Mouse (Mus musculus): ENCODE measurements at regions not wholly inside any gene's neighbourhood (a gene's known extent, or its start where the extent isn't known, plus 50 kb on each side); places are given as distances from the start of the nearest gene placed in this dataset.

- Histone ChIP-seq H3K36me3 (replicated peaks) (no peaks in the 10 kb centered on the region), H3K9me3 (no peaks in the 10 kb centered on the region), H3K9ac (no peak overlapping the region), H3K4me3 (replicated peaks) (no peak overlapping the region), H3K4me2 (no peak overlapping the region), H3K27me3 (no peaks in the 10 kb centered on the region), H3K4me1 (no peaks in the 10 kb centered on the region), H3K27ac (no peak overlapping the region)
- ATAC-seq (ENCODE audit: low FRiP score), result no peak
- 80% methylated on average over 4 of the region's 4 CpGs for WGBS
Observed at GRCm38 (mm10) chr7:51234616-51235015, 276.2 kb upstream of the Ano5 start.

GRCm38 (mm10) chr7:51247695-51248094 lies 263.1 kb upstream of the Ano5 start:
- no peaks in the 10 kb centered on the region for H3K4me1 ChIP-seq
- no peak overlapping the region for H3K4me2 ChIP-seq
- no peak overlapping the region for H3K27ac ChIP-seq
- ATAC-seq (ENCODE audit: low FRiP score), result no peak
- WGBS, result 80% methylated on average over 2 of the region's 2 CpGs
- H3K4me3 ChIP-seq (replicated peaks), result no peak overlapping the region
- no peak overlapping the region for H3K9ac ChIP-seq
- H3K27me3 ChIP-seq, result no peaks in the 10 kb centered on the region
- no peaks in the 10 kb centered on the region for H3K36me3 ChIP-seq (replicated peaks)
- no peaks in the 10 kb centered on the region for H3K9me3 ChIP-seq

DNA sequence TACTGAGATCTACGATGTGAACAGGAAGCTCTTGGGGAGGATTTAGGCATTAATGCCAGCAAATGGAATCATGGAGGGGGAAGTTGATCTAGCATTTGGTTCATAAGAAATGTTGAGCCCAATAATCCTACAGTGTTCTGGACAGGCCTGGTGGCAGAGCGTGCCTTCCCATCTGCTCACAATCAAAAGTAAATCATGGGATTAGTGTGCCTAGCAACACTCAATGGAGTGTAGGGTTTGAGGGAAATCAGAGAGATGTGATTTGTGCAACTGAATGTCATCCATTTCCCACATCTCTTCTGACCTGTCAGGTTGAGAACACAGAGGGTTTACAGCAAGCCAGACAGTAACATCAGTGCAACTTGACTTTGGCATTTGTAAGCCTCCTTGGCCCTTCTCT lies 256.4 kb upstream of the Ano5 start:
- H3K9ac ChIP-seq, result no peak overlapping the region
- no peaks in the 10 kb centered on the region for H3K27me3 ChIP-seq
- 71% methylated on average over 2 of the region's 2 CpGs for WGBS
- H3K4me3 ChIP-seq (replicated peaks), result no peak overlapping the region
- no peak overlapping the region for H3K27ac ChIP-seq
- H3K36me3 ChIP-seq (replicated peaks), result no peaks in the 10 kb centered on the region
- ATAC-seq (ENCODE audit: low FRiP score), result no peak
- no peak overlapping the region for H3K4me2 ChIP-seq
- H3K4me1 ChIP-seq, result peaks cover 4% of the 10 kb centered on the region; the same call in 1 of the 2 replicates
- H3K9me3 ChIP-seq, result no peaks in the 10 kb centered on the region

GRCm38 (mm10) chr7:51259160-51259831 lies 251.5 kb upstream of the Ano5 start:
- Histone ChIP-seq H3K9ac (no peak overlapping the region), H3K9me3 (no peaks in the 10 kb centered on the region), H3K36me3 (replicated peaks) (no peaks in the 10 kb centered on the region), H3K4me3 (replicated peaks) (no peak overlapping the region), H3K27me3 (no peaks in the 10 kb centered on the region), H3K4me2 (no peak overlapping the region), H3K27ac (no peak overlapping the region), H3K4me1 (peaks cover 4% of the 10 kb centered on the region; the same call in 1 of the 2 replicates)
- 0 out of 2 replicates have a peak, but pooled peaks have one; percentile 27 for ATAC-seq (ENCODE audit: low FRiP score)
- WGBS, result 33% methylated on average over 2 of the region's 2 CpGs

DNA sequence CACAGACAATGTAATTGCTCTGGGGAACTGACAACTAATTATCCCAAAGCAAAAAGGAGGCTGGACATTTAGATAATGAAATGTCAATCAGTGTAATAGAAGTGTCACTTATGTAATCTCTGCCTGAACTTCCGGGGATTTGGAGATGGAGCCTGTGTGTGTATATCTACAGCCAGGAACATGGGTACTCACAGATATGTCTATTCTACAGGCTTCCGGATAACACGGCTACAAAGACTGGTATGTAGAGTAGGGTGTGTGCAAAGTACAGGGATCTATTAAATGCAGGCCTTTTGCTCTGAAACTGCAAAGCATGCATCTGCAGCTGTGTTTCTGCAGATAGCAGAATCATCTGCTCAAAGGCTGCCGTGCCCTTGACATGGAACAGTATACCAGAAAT lies 246.7 kb upstream of the Ano5 start:
- H3K36me3 ChIP-seq (replicated peaks), result no peaks in the 10 kb centered on the region
- no peaks in the 10 kb centered on the region for H3K27me3 ChIP-seq
- H3K4me2 ChIP-seq, result no peak overlapping the region
- no peaks in the 10 kb centered on the region for H3K9me3 ChIP-seq
- H3K9ac ChIP-seq, result no peak overlapping the region
- no peak overlapping the region for H3K4me3 ChIP-seq (replicated peaks)
- WGBS, result 65% methylated on average over 4 of the region's 4 CpGs
- peaks cover 6% of the 10 kb centered on the region for H3K4me1 ChIP-seq
- ATAC-seq (ENCODE audit: low FRiP score), result peak; percentile 27; the same call in 1 of the 2 replicates
- H3K27ac ChIP-seq, result no peak overlapping the region

DNA sequence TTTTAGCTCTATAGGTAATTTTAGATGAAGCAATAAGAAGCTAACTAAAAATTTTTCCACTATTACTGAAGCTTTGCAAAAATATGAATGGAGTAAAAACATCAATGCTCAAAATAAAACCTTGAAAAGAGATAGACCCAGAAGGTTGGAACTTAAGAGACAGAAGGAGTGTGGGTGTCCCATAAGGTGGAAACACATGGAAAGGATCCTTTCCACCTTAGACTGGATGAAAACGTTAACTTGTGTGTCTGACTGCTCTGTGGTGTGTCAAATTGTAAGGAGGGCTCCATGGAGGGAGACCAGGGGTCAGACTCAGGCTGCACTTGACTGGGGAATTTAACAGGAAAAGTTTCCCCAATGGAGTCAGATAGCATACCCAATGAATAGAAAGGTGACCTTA lies 244.9 kb upstream of the Ano5 start:
- no peak for ATAC-seq (ENCODE audit: low FRiP score)
- no peak overlapping the region for H3K27ac ChIP-seq
- no peaks in the 10 kb centered on the region for H3K27me3 ChIP-seq
- no peaks in the 10 kb centered on the region for H3K36me3 ChIP-seq (replicated peaks)
- no peak overlapping the region for H3K4me3 ChIP-seq (replicated peaks)
- peaks cover 4% of the 10 kb centered on the region for H3K4me1 ChIP-seq
- whole genome bisulfite sequencing, result 75% methylated on average over 1 of the region's 1 CpGs
- no peak overlapping the region for H3K9ac ChIP-seq
- no peaks in the 10 kb centered on the region for H3K9me3 ChIP-seq
- no peak overlapping the region for H3K4me2 ChIP-seq

- no peak for ATAC-seq (ENCODE audit: low FRiP score)
- H3K27ac ChIP-seq, result no peak overlapping the region
- H3K9ac ChIP-seq, result no peak overlapping the region
- H3K27me3 ChIP-seq, result no peaks in the 10 kb centered on the region
- WGBS, result 76% methylated on average over 5 of the region's 5 CpGs
- H3K4me1 ChIP-seq, result peaks cover 4% of the 10 kb centered on the region
- H3K4me3 ChIP-seq (replicated peaks), result no peak overlapping the region
- H3K36me3 ChIP-seq (replicated peaks), result no peaks in the 10 kb centered on the region
- no peak overlapping the region for H3K4me2 ChIP-seq
- no peaks in the 10 kb centered on the region for H3K9me3 ChIP-seq
Observed at GRCm38 (mm10) chr7:51266879-51267278, 243.9 kb upstream of the Ano5 start.

GRCm38 (mm10) chr7:51268743-51269142 lies 242.1 kb upstream of the Ano5 start:
- H3K27ac ChIP-seq, result no peak overlapping the region
- H3K9ac ChIP-seq, result no peak overlapping the region
- no peaks in the 10 kb centered on the region for H3K36me3 ChIP-seq (replicated peaks)
- peaks cover 4% of the 10 kb centered on the region for H3K4me1 ChIP-seq
- WGBS, result 18% methylated on average over 4 of the region's 4 CpGs
- no peaks in the 10 kb centered on the region for H3K9me3 ChIP-seq
- H3K4me3 ChIP-seq (replicated peaks), result no peak overlapping the region
- H3K27me3 ChIP-seq, result no peaks in the 10 kb centered on the region
- H3K4me2 ChIP-seq, result no peak overlapping the region
- no peak for ATAC-seq (ENCODE audit: low FRiP score)

- H3K4me3 ChIP-seq (replicated peaks), result no peak overlapping the region
- no peaks in the 10 kb centered on the region for H3K9me3 ChIP-seq
- WGBS, result 70% methylated on average over 12 of the region's 12 CpGs
- no peak overlapping the region for H3K9ac ChIP-seq
- 0 out of 2 replicates have a peak, but pooled peaks have one; percentile 63 for ATAC-seq (ENCODE audit: low FRiP score)
- H3K27ac ChIP-seq, result no peak overlapping the region
- H3K4me1 ChIP-seq, result no peaks in the 10 kb centered on the region
- no peaks in the 10 kb centered on the region for H3K27me3 ChIP-seq
- no peaks in the 10 kb centered on the region for H3K36me3 ChIP-seq (replicated peaks)
- no peak overlapping the region for H3K4me2 ChIP-seq
Observed at GRCm38 (mm10) chr7:51270531-51271090, 240.2 kb upstream of the Ano5 start.

DNA sequence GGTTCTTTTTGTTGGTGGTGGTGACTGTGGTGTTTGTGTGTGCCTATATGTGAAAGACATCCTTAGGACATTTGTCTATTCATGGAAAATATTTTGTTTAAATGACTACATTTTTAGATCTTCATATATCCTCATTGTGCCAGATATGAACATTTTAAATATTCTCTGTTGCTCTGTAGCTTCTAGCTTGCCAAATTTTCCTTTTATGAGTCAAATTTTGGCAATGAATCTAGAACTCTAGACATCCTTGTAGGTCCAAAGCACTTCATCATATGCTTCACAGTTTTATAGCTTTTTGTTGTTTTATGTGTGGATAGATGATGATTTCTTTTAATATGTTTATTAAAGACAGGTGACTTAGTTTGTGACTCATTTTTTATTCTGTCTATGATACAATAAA lies 229.4 kb upstream of the Ano5 start:
- Histone ChIP-seq H3K27me3 (no peaks in the 10 kb centered on the region), H3K9me3 (no peaks in the 10 kb centered on the region), H3K4me2 (no peak overlapping the region), H3K4me3 (replicated peaks) (no peak overlapping the region), H3K27ac (no peak overlapping the region), H3K9ac (no peak overlapping the region), H3K4me1 (no peaks in the 10 kb centered on the region), H3K36me3 (replicated peaks) (no peaks in the 10 kb centered on the region)
- ATAC-seq (ENCODE audit: low FRiP score), result no peak

DNA sequence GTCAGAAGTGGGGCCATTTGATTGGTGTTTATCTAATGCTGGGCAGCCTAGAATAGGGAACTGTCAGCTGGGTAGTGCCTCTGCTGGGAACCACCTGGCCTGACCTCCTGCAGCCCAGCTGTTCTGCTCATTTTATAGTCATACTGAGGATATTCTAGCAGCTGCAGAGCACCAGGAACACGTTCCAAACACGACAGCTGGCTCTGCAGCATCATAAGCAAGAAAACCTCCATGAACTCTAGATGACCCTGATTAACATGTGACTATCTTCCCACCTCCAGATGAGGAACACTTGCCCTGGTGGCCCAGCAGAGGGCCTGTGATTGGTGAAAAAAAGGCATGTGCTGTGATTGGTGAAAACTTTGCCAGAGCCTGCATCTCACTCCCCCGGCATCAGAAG lies 210.6 kb upstream of the Ano5 start:
- Histone ChIP-seq H3K36me3 (replicated peaks) (no peaks in the 10 kb centered on the region), H3K4me2 (no peak overlapping the region), H3K4me1 (no peaks in the 10 kb centered on the region), H3K27ac (no peak overlapping the region), H3K9ac (no peak overlapping the region), H3K4me3 (replicated peaks) (no peak overlapping the region), H3K27me3 (no peaks in the 10 kb centered on the region), H3K9me3 (no peaks in the 10 kb centered on the region)
- WGBS, result 38% methylated on average over 3 of the region's 3 CpGs
- ATAC-seq (ENCODE audit: low FRiP score), result no peak

DNA sequence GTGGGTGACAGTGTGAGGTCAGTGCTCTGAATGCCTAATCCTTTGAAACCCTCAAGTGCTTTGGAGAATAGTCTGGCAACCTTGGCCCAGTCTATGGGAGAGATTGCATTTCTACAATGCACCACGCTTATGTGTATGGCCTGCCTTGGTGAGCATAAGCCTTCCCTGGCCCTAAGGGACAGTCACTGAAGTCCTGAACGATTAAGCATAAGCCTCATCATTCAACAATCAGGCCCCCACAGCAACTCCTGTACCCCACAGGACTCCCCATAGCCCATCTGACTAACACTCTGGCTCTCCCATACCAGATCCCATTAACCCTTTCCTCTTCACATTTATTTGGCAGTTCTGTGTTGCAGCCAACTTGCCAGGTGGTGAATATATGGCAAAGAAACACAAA lies 203.1 kb upstream of the Ano5 start:
- Histone ChIP-seq H3K4me3 (replicated peaks) (no peak overlapping the region), H3K9me3 (no peaks in the 10 kb centered on the region), H3K27ac (no peak overlapping the region), H3K4me1 (no peaks in the 10 kb centered on the region), H3K36me3 (replicated peaks) (no peaks in the 10 kb centered on the region), H3K27me3 (no peaks in the 10 kb centered on the region), H3K9ac (no peak overlapping the region), H3K4me2 (no peak overlapping the region)
- no peak for ATAC-seq (ENCODE audit: low FRiP score)
- 68% methylated on average over 2 of the region's 2 CpGs for WGBS

GRCm38 (mm10) chr7:51310191-51310590 lies 200.6 kb upstream of the Ano5 start:
- Histone ChIP-seq H3K36me3 (replicated peaks) (no peaks in the 10 kb centered on the region), H3K27me3 (no peaks in the 10 kb centered on the region), H3K4me2 (no peak overlapping the region), H3K9ac (no peak overlapping the region), H3K27ac (no peak overlapping the region), H3K4me3 (replicated peaks) (no peak overlapping the region), H3K4me1 (no peaks in the 10 kb centered on the region), H3K9me3 (no peaks in the 10 kb centered on the region)
- 36% methylated on average over 3 of the region's 3 CpGs for WGBS
- peak; percentile 30 for ATAC-seq (ENCODE audit: low FRiP score)

Data from forebrain, embryonic 12.5 days (tissue).